Mouse (Mus musculus): ENCODE data around the gene Calm3. TPM values are rescaled to one million over a fixed set of nuclear protein-coding genes. Genes with fewer than 3 reads are reported as not detected.

The Calm3 gene
- polyA plus RNA-seq, 1 experiment from 2014 or later = 154 TPM

- ATAC-seq (ENCODE audit: low FRiP score, low TSS enrichment) = no peak
- Histone ChIP-seq H3K27me3 (ENCODE audit: insufficient read depth, low read length) (peaks cover 30% of the 10 kb centered on the region), H3K4me3 (ENCODE audit: low read length) (no peak overlapping the region), H3K4me2 (replicated peaks; ENCODE audit: low read depth, low read length) (no peak overlapping the region), H3K36me3 (ENCODE audit: insufficient read depth, low read length) (no peaks in the 10 kb centered on the region), H3K4me1 (ENCODE audit: insufficient read depth, low read length) (peaks cover 42% of the 10 kb centered on the region), H3K9me3 (ENCODE audit: low read length) (no peaks in the 10 kb centered on the region), H3K9ac (replicated peaks; ENCODE audit: low read length) (no peak overlapping the region), H3K27ac (ENCODE audit: low read length) (no peak overlapping the region)
- WGBS = 61% methylated on average over 4 of the region's 4 CpGs
Measured at GRCm38 (mm10) chr7:16942861-16943260, 18.9 kb upstream of the Calm3 start.

- WGBS = 39% methylated on average over 7 of the region's 7 CpGs
Measured at GRCm38 (mm10) chr7:16940292-16940691, 16.4 kb upstream of the Calm3 start.

GRCm38 (mm10) chr7:16938117-16938791 is 14.3 kb upstream of the Calm3 start:
- Histone ChIP-seq H3K27ac (ENCODE audit: low read length) (no peak overlapping the region), H3K4me3 (ENCODE audit: low read length) (no peak overlapping the region), H3K27me3 (ENCODE audit: insufficient read depth, low read length) (no peaks in the 10 kb centered on the region), H3K4me1 (ENCODE audit: insufficient read depth, low read length) (0 out of 2 replicates have a peak, but pooled peaks cover 6% of the 10 kb centered on the region), H3K4me2 (replicated peaks; ENCODE audit: low read depth, low read length) (no peak overlapping the region), H3K9ac (replicated peaks; ENCODE audit: low read length) (no peak overlapping the region), H3K9me3 (ENCODE audit: low read length) (no peaks in the 10 kb centered on the region), H3K36me3 (ENCODE audit: insufficient read depth, low read length) (no peaks in the 10 kb centered on the region)
- no peak for ATAC-seq (ENCODE audit: low FRiP score, low TSS enrichment)
- 70% methylated on average over 17 of the region's 17 CpGs for WGBS

More at GRCm38 (mm10) chr7:16940292-16940691, 16.4 kb upstream of the Calm3 start:
- Histone ChIP-seq H3K36me3 (ENCODE audit: insufficient read depth, low read length) (no peaks in the 10 kb centered on the region), H3K27me3 (ENCODE audit: insufficient read depth, low read length) (peaks cover 5% of the 10 kb centered on the region), H3K4me2 (replicated peaks; ENCODE audit: low read depth, low read length) (no peak overlapping the region), H3K4me1 (ENCODE audit: insufficient read depth, low read length) (peaks cover 18% of the 10 kb centered on the region), H3K27ac (ENCODE audit: low read length) (peak overlapping the region; percentile 50), H3K4me3 (ENCODE audit: low read length) (no peak overlapping the region), H3K9ac (replicated peaks; ENCODE audit: low read length) (no peak overlapping the region), H3K9me3 (ENCODE audit: low read length) (no peaks in the 10 kb centered on the region)
- no peak for ATAC-seq (ENCODE audit: low FRiP score, low TSS enrichment)

GRCm38 (mm10) chr7:16937312-16937711 is 13.4 kb upstream of the Calm3 start:
- no peak overlapping the region for H3K4me3 ChIP-seq (ENCODE audit: low read length)
- H3K9ac ChIP-seq (replicated peaks; ENCODE audit: low read length) = no peak overlapping the region
- H3K4me1 ChIP-seq (ENCODE audit: insufficient read depth, low read length) = 0 out of 2 replicates have a peak, but pooled peaks cover 6% of the 10 kb centered on the region
- H3K27me3 ChIP-seq (ENCODE audit: insufficient read depth, low read length) = no peaks in the 10 kb centered on the region
- no peak overlapping the region for H3K4me2 ChIP-seq (replicated peaks; ENCODE audit: low read depth, low read length)
- H3K36me3 ChIP-seq (ENCODE audit: insufficient read depth, low read length) = no peaks in the 10 kb centered on the region
- ATAC-seq (ENCODE audit: low FRiP score, low TSS enrichment) = no peak
- no peaks in the 10 kb centered on the region for H3K9me3 ChIP-seq (ENCODE audit: low read length)
- no peak overlapping the region for H3K27ac ChIP-seq (ENCODE audit: low read length)
- 50% methylated on average over 4 of the region's 4 CpGs for WGBS

GRCm38 (mm10) chr7:16932704-16933577 is 9.0 kb upstream of the Calm3 start:
- no peaks in the 10 kb centered on the region for H3K4me1 ChIP-seq (ENCODE audit: insufficient read depth, low read length)
- 42% methylated on average over 14 of the region's 14 CpGs for WGBS
- H3K4me3 ChIP-seq (ENCODE audit: low read length) = no peak overlapping the region
- no peaks in the 10 kb centered on the region for H3K9me3 ChIP-seq (ENCODE audit: low read length)
- no peak overlapping the region for H3K4me2 ChIP-seq (replicated peaks; ENCODE audit: low read depth, low read length)
- H3K27ac ChIP-seq (ENCODE audit: low read length) = no peak overlapping the region
- H3K9ac ChIP-seq (replicated peaks; ENCODE audit: low read length) = no peak overlapping the region
- no peaks in the 10 kb centered on the region for H3K27me3 ChIP-seq (ENCODE audit: insufficient read depth, low read length)
- no peaks in the 10 kb centered on the region for H3K36me3 ChIP-seq (ENCODE audit: insufficient read depth, low read length)
- ATAC-seq (ENCODE audit: low FRiP score, low TSS enrichment) = peak; percentile 42; the same call in 1 of the 2 replicates

- no peaks in the 10 kb centered on the region for H3K36me3 ChIP-seq (ENCODE audit: insufficient read depth, low read length)
- no peak overlapping the region for H3K9ac ChIP-seq (replicated peaks; ENCODE audit: low read length)
- H3K4me3 ChIP-seq (ENCODE audit: low read length) = no peak overlapping the region
- WGBS = 18% methylated on average over 14 of the region's 14 CpGs
- no peaks in the 10 kb centered on the region for H3K4me1 ChIP-seq (ENCODE audit: insufficient read depth, low read length)
- H3K27me3 ChIP-seq (ENCODE audit: insufficient read depth, low read length) = no peaks in the 10 kb centered on the region
- no peaks in the 10 kb centered on the region for H3K9me3 ChIP-seq (ENCODE audit: low read length)
- H3K27ac ChIP-seq (ENCODE audit: low read length) = no peak overlapping the region
- peak; percentile 46; the same call in 1 of the 2 replicates for ATAC-seq (ENCODE audit: low FRiP score, low TSS enrichment)
- no peak overlapping the region for H3K4me2 ChIP-seq (replicated peaks; ENCODE audit: low read depth, low read length)
Measured at GRCm38 (mm10) chr7:16931968-16932627, 8.2 kb upstream of the Calm3 start.

GRCm38 (mm10) chr7:16930850-16931249 is 6.9 kb upstream of the Calm3 start:
- Histone ChIP-seq H3K9me3 (ENCODE audit: low read length) (no peaks in the 10 kb centered on the region), H3K4me1 (ENCODE audit: insufficient read depth, low read length) (no peaks in the 10 kb centered on the region), H3K4me2 (replicated peaks; ENCODE audit: low read depth, low read length) (no peak overlapping the region), H3K27me3 (ENCODE audit: insufficient read depth, low read length) (no peaks in the 10 kb centered on the region), H3K36me3 (ENCODE audit: insufficient read depth, low read length) (no peaks in the 10 kb centered on the region), H3K9ac (replicated peaks; ENCODE audit: low read length) (no peak overlapping the region), H3K4me3 (ENCODE audit: low read length) (no peak overlapping the region), H3K27ac (ENCODE audit: low read length) (no peak overlapping the region)
- WGBS = 14% methylated on average over 1 of the region's 1 CpGs
- no peak for ATAC-seq (ENCODE audit: low FRiP score, low TSS enrichment)

GRCm38 (mm10) chr7:16928341-16928740 is 4.4 kb upstream of the Calm3 start:
- Histone ChIP-seq H3K27ac (ENCODE audit: low read length) (no peak overlapping the region), H3K4me3 (ENCODE audit: low read length) (no peak overlapping the region), H3K9me3 (ENCODE audit: low read length) (no peaks in the 10 kb centered on the region), H3K4me2 (replicated peaks; ENCODE audit: low read depth, low read length) (no peak overlapping the region), H3K4me1 (ENCODE audit: insufficient read depth, low read length) (no peaks in the 10 kb centered on the region), H3K27me3 (ENCODE audit: insufficient read depth, low read length) (no peaks in the 10 kb centered on the region), H3K9ac (replicated peaks; ENCODE audit: low read length) (no peak overlapping the region), H3K36me3 (ENCODE audit: insufficient read depth, low read length) (no peaks in the 10 kb centered on the region)
- no peak for ATAC-seq (ENCODE audit: low FRiP score, low TSS enrichment)
- 30% methylated on average over 2 of the region's 2 CpGs for WGBS

GRCm38 (mm10) chr7:16923283-16924036 is 454 bp downstream of the Calm3 start:
- Histone ChIP-seq H3K36me3 (ENCODE audit: insufficient read depth, low read length) (peaks cover 11% of the 10 kb centered on the region), H3K9ac (replicated peaks; ENCODE audit: low read length) (peak overlapping the region; percentile 97), H3K4me3 (ENCODE audit: low read length) (peak overlapping the region; percentile 98), H3K9me3 (ENCODE audit: low read length) (no peaks in the 10 kb centered on the region), H3K27ac (ENCODE audit: low read length) (peak overlapping the region; percentile 98), H3K4me1 (ENCODE audit: insufficient read depth, low read length) (peaks cover 43% of the 10 kb centered on the region), H3K27me3 (ENCODE audit: insufficient read depth, low read length) (no peaks in the 10 kb centered on the region), H3K4me2 (replicated peaks; ENCODE audit: low read depth, low read length) (peak overlapping the region; percentile 97)
- 0% methylated on average over 35 of the region's 57 CpGs for WGBS
- ATAC-seq (ENCODE audit: low FRiP score, low TSS enrichment) = no peak; the same call in 1 of the 2 replicates
